Mouse (Mus musculus) splenic B cell, adult 2 months (primary cell): ENCODE results near the gene Gm42517.

Experiments
- DNase-seq: peaks from one replicate; pipeline ENCODE4 v3.0.0-alpha.2; 2011; ENCODE audit warnings: low read depth, low spot score
- H3K27me3 ChIP-seq: 2 replicates; pipeline ENCODE4 v1.6.1; 2012; ENCODE audit warnings: mild to moderate bottlenecking, low read length, moderate library complexity, mixed read lengths; ENCODE audit not compliant: control insufficient read depth, poor library complexity, insufficient read depth, severe bottlenecking
- H3K36me3 ChIP-seq: 2 replicates; pipeline ENCODE4 v1.6.1; 2012; ENCODE audit warnings: mild to moderate bottlenecking, low read length, moderate library complexity, mixed read lengths; ENCODE audit not compliant: control insufficient read depth, poor library complexity, insufficient read depth, severe bottlenecking

Gm42517 gene

GRCm38 (mm10) chr5:108367871-108368332 is at the start of gene Gm42517:
Gm42517 (minus strand) TSS chr5:108367922.
- Histone ChIP-seq H3K27me3 (no peaks in the 10 kb centered on the region), H3K36me3 (no peaks in the 10 kb centered on the region)
- DNase-seq, result no peak

- no peaks in the 10 kb centered on the region for H3K36me3 ChIP-seq
- no peak for DNase-seq
- no peaks in the 10 kb centered on the region for H3K27me3 ChIP-seq
Observed at GRCm38 (mm10) chr5:108414711-108415110, 47.0 kb upstream of the Gm42517 start.

- DNase-seq, result no peak
- Histone ChIP-seq H3K36me3 (no peaks in the 10 kb centered on the region), H3K27me3 (no peaks in the 10 kb centered on the region)
Observed at GRCm38 (mm10) chr5:108406977-108407376, 39.3 kb upstream of the Gm42517 start.

GRCm38 (mm10) chr5:108405460-108405859 is 37.7 kb upstream of the Gm42517 start:
- no peak for DNase-seq
- no peaks in the 10 kb centered on the region for H3K36me3 ChIP-seq
- H3K27me3 ChIP-seq, result no peaks in the 10 kb centered on the region

- DNase-seq, result no peak
- Histone ChIP-seq H3K36me3 (no peaks in the 10 kb centered on the region), H3K27me3 (no peaks in the 10 kb centered on the region)
Observed at GRCm38 (mm10) chr5:108403453-108403852, 35.7 kb upstream of the Gm42517 start.

- H3K36me3 ChIP-seq, result no peaks in the 10 kb centered on the region
- no peaks in the 10 kb centered on the region; the same call in 1 of the 2 replicates for H3K27me3 ChIP-seq
- DNase-seq, result no peak
Observed at GRCm38 (mm10) chr5:108389744-108390143, 22.0 kb upstream of the Gm42517 start.

- H3K36me3 ChIP-seq, result no peaks in the 10 kb centered on the region
- DNase-seq, result no peak
- no peaks in the 10 kb centered on the region; the same call in 1 of the 2 replicates for H3K27me3 ChIP-seq
Observed at GRCm38 (mm10) chr5:108388201-108388600, 20.5 kb upstream of the Gm42517 start, which contains the start of gene Pde6b. Pde6b (plus strand) TSS chr5:108388391.

- Histone ChIP-seq H3K27me3 (no peaks in the 10 kb centered on the region; the same call in 1 of the 2 replicates), H3K36me3 (no peaks in the 10 kb centered on the region)
- no peak for DNase-seq
Observed at GRCm38 (mm10) chr5:108386449-108386848, 18.7 kb upstream of the Gm42517 start.

GRCm38 (mm10) chr5:108385632-108386031 is 17.9 kb upstream of the Gm42517 start:
- Histone ChIP-seq H3K27me3 (no peaks in the 10 kb centered on the region; the same call in 1 of the 2 replicates), H3K36me3 (no peaks in the 10 kb centered on the region)
- no peak for DNase-seq

- H3K36me3 ChIP-seq, result no peaks in the 10 kb centered on the region
- no peak for DNase-seq
- H3K27me3 ChIP-seq, result no peaks in the 10 kb centered on the region
Observed at GRCm38 (mm10) chr5:108378346-108378745, 10.6 kb upstream of the Gm42517 start.

- H3K36me3 ChIP-seq, result no peaks in the 10 kb centered on the region
- no peak for DNase-seq
- no peaks in the 10 kb centered on the region for H3K27me3 ChIP-seq
Observed at GRCm38 (mm10) chr5:108376059-108376458, 8.3 kb upstream of the Gm42517 start.

GRCm38 (mm10) chr5:108374079-108374478 is 6.4 kb upstream of the Gm42517 start:
- Histone ChIP-seq H3K27me3 (no peaks in the 10 kb centered on the region), H3K36me3 (no peaks in the 10 kb centered on the region)
- no peak for DNase-seq

GRCm38 (mm10) chr5:108369964-108370363 is 2.2 kb upstream of the Gm42517 start:
- Histone ChIP-seq H3K27me3 (no peaks in the 10 kb centered on the region), H3K36me3 (no peaks in the 10 kb centered on the region)
- DNase-seq, result no peak

GRCm38 (mm10) chr5:108368851-108369621 is 1.3 kb upstream of the Gm42517 start:
- no peak for DNase-seq
- no peaks in the 10 kb centered on the region for H3K27me3 ChIP-seq
- no peaks in the 10 kb centered on the region for H3K36me3 ChIP-seq

GRCm38 (mm10) chr5:108368446-108368845 is 724 bp upstream of the Gm42517 start:
- DNase-seq, result no peak
- H3K36me3 ChIP-seq, result no peaks in the 10 kb centered on the region
- no peaks in the 10 kb centered on the region for H3K27me3 ChIP-seq
